Mouse (Mus musculus) CH12.LX (cell line): ENCODE measurements around the gene Zfp1. TPM values are rescaled to one million over a fixed set of nuclear protein-coding genes. Genes with fewer than 3 reads are reported as not detected.

ENCODE experiments used
- DNase-seq: peaks from one replicate; pipeline ENCODE4 v3.0.0-alpha.2; 2013; ENCODE audit errors: extremely low read depth
- H3K27ac ChIP-seq: 2 replicates; pipeline ENCODE4 v1.5.1; 2012; ENCODE audit warnings: low read depth, mild to moderate bottlenecking, control low read depth, moderate library complexity; ENCODE audit not compliant: insufficient read depth
- H3K27me3 ChIP-seq: replicated peaks from 2 replicates; pipeline ENCODE3; 2012; ENCODE audit warnings: inconsistent platforms
- H3K36me3 ChIP-seq, 2 experiments: replicated peaks in 1 of 2; 2 replicates each; pipeline versions ENCODE3 to v1.6.1; 2012; ENCODE audit warnings: inconsistent platforms in 1 of 2, low read length in 1 of 2, mild to moderate bottlenecking in 1 of 2, mixed read lengths in 1 of 2, moderate library complexity in 1 of 2; ENCODE audit not compliant: control insufficient read depth in 1 of 2, insufficient read depth in 1 of 2
- H3K4me1 ChIP-seq, 2 experiments: 2 replicates each; pipeline ENCODE4 v1.6.1; 2012; ENCODE audit warnings: inconsistent platforms in 1 of 2, moderate library complexity in 1 of 2; ENCODE audit not compliant: insufficient read depth in 2 of 2, control insufficient read depth in 1 of 2
- H3K4me2 ChIP-seq: 2 replicates; pipeline ENCODE4 v1.6.1; 2012; ENCODE audit warnings: low read depth, mild to moderate bottlenecking, control low read depth; ENCODE audit not compliant: poor library complexity, insufficient read depth, severe bottlenecking
- H3K4me3 ChIP-seq, 3 experiments: fragments of 150-350 bp in 1 of 3; sonication (generic) in 1 of 3; replicated peaks in 1 of 3; 2 replicates each; pipeline versions ENCODE3 to v1.5.1; 2011 to 2012; ENCODE audit warnings: low read depth in 2 of 3, low read length in 2 of 3, mild to moderate bottlenecking in 2 of 3, moderate library complexity in 2 of 3, control low read depth in 1 of 3, improper control_type of control experiment in 1 of 3, inconsistent platforms in 1 of 3, mixed read lengths in 1 of 3; ENCODE audit not compliant: poor library complexity in 1 of 3
- H3K79me2 ChIP-seq: replicated peaks from 2 replicates; pipeline ENCODE4 v1.6.1; 2012; ENCODE audit warnings: mild to moderate bottlenecking, moderate library complexity; ENCODE audit not compliant: control insufficient read depth, poor library complexity, insufficient read depth, severe bottlenecking; ENCODE audit errors: extremely low read depth
- H3K9ac ChIP-seq: 2 replicates; pipeline ENCODE4 v1.6.1; 2012; ENCODE audit warnings: low read depth, mild to moderate bottlenecking, control low read depth, moderate library complexity; ENCODE audit not compliant: insufficient read depth
- H3K9me3 ChIP-seq: replicated peaks from 2 replicates; pipeline ENCODE3; 2012; ENCODE audit warnings: low read length, inconsistent platforms, mixed read lengths
- CHD1 ChIP-seq: IDR thresholded peaks from 2 replicates; pipeline ENCODE4 v1.6.1; 2012; ENCODE audit warnings: low read depth, low read length, improper control_type of control experiment, inconsistent platforms
- CTCF ChIP-seq, 2 experiments: IDR thresholded peaks in 1 of 2; conservative IDR thresholded peaks in 1 of 2; 2 replicates each; pipeline ENCODE4 v1.5.1; 2011 to 2012; ENCODE audit warnings: low read depth in 2 of 2, low read length in 2 of 2, improper control_type of control experiment in 1 of 2, inconsistent platforms in 1 of 2, mild to moderate bottlenecking in 1 of 2, moderate library complexity in 1 of 2
- E2F4 ChIP-seq: IDR thresholded peaks from 2 replicates; pipeline ENCODE4 v1.6.1; 2011; ENCODE audit warnings: low read depth, low read length, improper control_type of control experiment; ENCODE audit not compliant: insufficient replicate concordance
- EP300 ChIP-seq: IDR thresholded peaks from 2 replicates; pipeline ENCODE4 v1.6.1; 2011; ENCODE audit warnings: low read length, improper control_type of control experiment
- JUND ChIP-seq: conservative IDR thresholded peaks from 2 replicates; pipeline ENCODE4 v1.6.1; 2011; ENCODE audit warnings: low read depth, low read length, improper control_type of control experiment
- KAT2A ChIP-seq: IDR thresholded peaks from 2 replicates; pipeline ENCODE4 v1.6.1; 2012; ENCODE audit warnings: low read length, improper control_type of control experiment, inconsistent platforms; ENCODE audit not compliant: insufficient replicate concordance
- MAFK ChIP-seq: IDR thresholded peaks from 2 replicates; pipeline ENCODE4 v1.6.1; 2011; ENCODE audit warnings: low read length, improper control_type of control experiment; ENCODE audit not compliant: insufficient replicate concordance
- MAZ ChIP-seq: IDR thresholded peaks from 2 replicates; pipeline ENCODE4 v1.6.1; 2012; ENCODE audit warnings: low read depth, mild to moderate bottlenecking, inconsistent platforms, low read length, improper control_type of control experiment, moderate library complexity
- POLR2AphosphoS2 ChIP-seq: IDR thresholded peaks from 2 replicates; pipeline ENCODE4 v1.6.1; 2011; ENCODE audit warnings: low read depth, low read length, improper control_type of control experiment
- RCOR1 ChIP-seq: conservative IDR thresholded peaks from 2 replicates; pipeline ENCODE4 v1.6.1; 2012; ENCODE audit warnings: low read depth, mild to moderate bottlenecking, inconsistent platforms, low read length, improper control_type of control experiment
- TBP ChIP-seq: conservative IDR thresholded peaks from 2 replicates; pipeline ENCODE4 v1.6.1; 2011; ENCODE audit warnings: low read depth, low read length, improper control_type of control experiment
- TCF12 ChIP-seq: IDR thresholded peaks from 2 replicates; pipeline ENCODE4 v1.6.1; 2014; ENCODE audit warnings: low read depth, mild to moderate bottlenecking, inconsistent platforms, low read length, improper control_type of control experiment
- UBTF ChIP-seq: IDR thresholded peaks from 2 replicates; pipeline ENCODE4 v1.6.1; 2012; ENCODE audit warnings: low read depth, mild to moderate bottlenecking, inconsistent platforms, low read length, improper control_type of control experiment, moderate library complexity
- USF2 ChIP-seq: conservative IDR thresholded peaks from 2 replicates; pipeline ENCODE4 v1.6.1; 2011; ENCODE audit warnings: low read depth, low read length, improper control_type of control experiment
- ZC3H11A ChIP-seq: IDR thresholded peaks from 2 replicates; pipeline ENCODE4 v1.6.1; 2012; ENCODE audit warnings: low read depth, mild to moderate bottlenecking, inconsistent platforms, low read length, improper control_type of control experiment
- ZKSCAN1 ChIP-seq: IDR thresholded peaks from 2 replicates; pipeline ENCODE4 v1.6.1; 2012; ENCODE audit warnings: low read depth, inconsistent platforms, low read length, improper control_type of control experiment, borderline replicate concordance
- dilution Hi-C: fragments of 300-500 bp; cut with MboI; formaldehyde crosslinking; loops from 2 replicates; pipeline ENCODE4 v1.14.3; 2020; ENCODE audit warnings: low sequenced_read_pairs; ENCODE audit not compliant: extremely low pct_unique_long_range_greater_than_20kb, extremely low pct_ligation_motif_present
- in situ Hi-C: fragments of 300-500 bp; cut with MboI; formaldehyde crosslinking; loops from 3 replicates; pipeline ENCODE4 v1.14.3; 2019; ENCODE audit warnings: low sequenced_read_pairs, low pct_ligation_motif_present, low pct_unique_long_range_greater_than_20kb, mixed read lengths
- polyA plus RNA-seq: library from polyadenylated mRNA; unstranded; fragments of >175 nt; gene quantifications from 2 replicates; pipeline ENCODE4 v1.2.1, GENCODE M21; 2012; ENCODE audit warnings: low read depth; ENCODE audit not compliant: insufficient read length
- total RNA-seq, 2 experiments: library from RNA; depleted of rRNA; stranded (reverse); fragments of 300-350 nt in 1 of 2; fragments of >200 nt in 1 of 2; gene quantifications; 2 replicates each; pipeline ENCODE4 v1.2.3; 2012 to 2014

Zfp1 gene
- total and polyA plus RNA-seq, 3 experiments: 9.2 to 16.7 (median 14.5) TPM

DNA sequence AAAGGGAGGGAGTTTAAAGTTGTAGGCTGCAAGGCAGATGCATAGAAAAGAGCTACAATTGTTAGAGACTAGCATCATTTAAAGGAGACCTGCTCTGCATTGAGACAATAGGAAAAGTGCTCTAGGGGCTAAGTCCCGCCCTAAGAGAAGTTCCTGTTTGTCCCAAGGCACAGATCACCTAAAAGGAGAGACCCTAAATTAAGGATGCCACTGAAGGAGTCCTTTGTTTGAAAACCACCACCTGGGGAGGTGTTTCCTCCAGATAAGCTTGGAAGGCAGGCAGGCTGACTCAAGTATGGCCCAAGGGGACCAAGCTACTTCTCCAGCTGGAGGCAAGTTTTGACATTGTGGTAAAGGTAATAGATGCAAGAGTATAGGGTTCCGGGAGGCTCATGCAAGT, 5.6 kb downstream of the Zfp1 start:
- Histone ChIP-seq H3K4me2 (no peak overlapping the region), H3K9ac (no peak overlapping the region), H3K36me3 (peaks cover 0 to 4% of the 10 kb centered on the region in 2 experiments), H3K27me3 (no peaks in the 10 kb centered on the region), H3K27ac (no peak overlapping the region), H3K4me1 (peaks cover 0 to 30% of the 10 kb centered on the region in 2 experiments; a peak in 3 of 4 replicates), H3K9me3 (no peaks in the 10 kb centered on the region), H3K79me2 (peaks cover 6% of the 10 kb centered on the region), H3K4me3 (no peak overlapping the region)
- in situ Hi-C loops: no loop called here
- TF ChIP-seq MAFK (no peak), MAZ (no peak), JUND (no peak), CTCF (conservative IDR thresholded peaks at IDR 0.05 in 1 of 2, IDR thresholded peaks at IDR 0.05 in 1 of 2; ENCODE audit: low read depth in 2 of 2, low read length in 2 of 2) (no peak), E2F4 (no peak), TCF12 (no peak), ZC3H11A (no peak)
- dilution Hi-C loops: no loop called here
- no peak for DNase-seq

DNA sequence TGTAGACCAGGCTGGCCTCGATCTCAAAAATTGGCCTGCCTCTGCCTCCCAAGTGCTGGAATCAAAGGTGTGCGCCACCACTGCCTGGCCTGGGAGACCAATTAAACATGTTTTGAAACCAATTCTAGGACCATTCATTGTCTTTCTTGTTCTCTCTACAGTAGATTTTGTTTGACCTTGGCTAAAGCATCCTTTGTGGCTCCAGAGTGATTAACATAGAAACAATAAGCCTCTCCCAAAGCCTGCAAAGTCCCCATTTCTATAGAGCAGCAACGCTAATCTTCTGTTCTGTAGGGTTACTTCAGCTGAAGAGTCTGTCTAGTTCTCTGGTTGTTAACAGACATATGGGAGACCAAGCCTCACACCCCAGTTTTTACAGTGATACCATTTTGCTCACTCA, 7.5 kb downstream of the Zfp1 start:
- H3K9ac ChIP-seq: no peak overlapping the region
- TF ChIP-seq EP300 (no peak), KAT2A (no peak), RCOR1 (no peak), TBP (no peak), ZKSCAN1 (no peak), POLR2AphosphoS2 (no peak), UBTF (no peak), USF2 (no peak), CHD1 (no peak), E2F4 (no peak)
- no peaks in the 10 kb centered on the region for H3K27me3 ChIP-seq
- no peaks in the 10 kb centered on the region for H3K9me3 ChIP-seq
- H3K4me2 ChIP-seq: no peak overlapping the region
- H3K27ac ChIP-seq: no peak overlapping the region
- dilution Hi-C loops (no loop called here), in situ Hi-C loops (no loop called here)
- peaks cover 6% of the 10 kb centered on the region for H3K79me2 ChIP-seq
- peaks cover 0 to 33% of the 10 kb centered on the region in 2 experiments; a peak in 3 of 4 replicates for H3K4me1 ChIP-seq
- H3K36me3 ChIP-seq: peaks cover 0 to 6% of the 10 kb centered on the region in 2 experiments
- no peak for DNase-seq
- no peak overlapping the region for H3K4me3 ChIP-seq
